Mouse (Mus musculus) embryonic fibroblast, embryonic 13.5 days (primary cell): ENCODE data around the gene Ttc39b.

Source experiments
- CTCF ChIP-seq: IDR thresholded peaks from 2 replicates; pipeline ENCODE4 v1.5.1; 2011; ENCODE audit warnings: mild to moderate bottlenecking, control low read depth, low read length, moderate library complexity, borderline replicate concordance; ENCODE audit not compliant: insufficient read depth
- POLR2A ChIP-seq: IDR thresholded peaks from 2 replicates; pipeline ENCODE4 v1.6.1; 2011; ENCODE audit warnings: low read depth, mild to moderate bottlenecking, control low read depth, low read length, moderate library complexity

DNA sequence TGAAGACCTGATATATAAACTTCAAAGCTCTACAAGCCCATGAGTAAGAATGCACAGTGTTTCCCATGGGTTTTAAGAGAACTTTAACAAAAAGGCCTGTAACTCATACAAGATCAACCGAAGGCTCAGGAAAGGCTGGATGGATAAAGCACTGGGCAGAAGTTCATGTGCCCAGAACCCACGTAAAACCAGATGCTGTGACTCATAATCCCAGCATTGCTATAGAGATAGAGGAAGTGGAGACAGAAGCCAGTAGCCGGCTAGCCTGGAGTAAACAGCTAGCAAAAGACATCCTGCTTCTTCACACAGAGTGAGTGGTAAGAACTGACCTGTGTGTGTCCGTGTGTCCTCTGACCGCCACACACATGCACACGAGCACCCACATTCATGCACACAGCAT lies 54.4 kb downstream of the Ttc39b start:
- TF ChIP-seq POLR2A (no peak), CTCF (no peak)
